Mouse (Mus musculus) ES-CJ7 (cell line): ENCODE data around the gene Wrb.

ENCODE experiments used
- DNase-seq: peaks from one replicate; pipeline ENCODE4 v3.0.0; 2011; ENCODE audit warnings: low read depth, low spot score

The Wrb gene

DNA sequence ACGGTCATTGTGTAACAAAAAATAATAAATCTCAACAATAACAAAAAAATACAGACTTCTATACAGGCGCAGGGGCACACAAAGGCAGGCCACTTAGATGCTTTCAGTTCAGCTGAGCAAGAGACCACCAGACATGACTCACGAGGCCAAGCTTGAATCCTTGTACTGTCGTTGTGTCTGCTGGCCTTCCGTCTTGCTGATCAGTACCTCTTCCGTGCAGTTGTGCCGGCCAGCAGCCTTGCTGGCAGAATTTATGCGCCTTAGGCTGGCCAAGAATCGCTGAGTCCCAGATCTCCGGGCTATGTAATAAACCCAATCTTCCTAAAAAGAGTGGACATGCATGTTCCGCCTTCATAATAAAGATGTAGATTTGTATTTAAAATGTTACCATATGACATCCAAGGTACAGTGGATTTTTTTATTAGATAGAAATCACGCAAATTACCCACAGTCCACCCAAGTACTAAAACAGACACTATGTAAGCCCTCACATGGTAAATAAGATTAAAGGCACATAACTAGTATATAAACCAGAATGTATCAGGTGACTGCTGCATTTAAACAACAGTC lies 13.4 kb downstream of the Wrb start:
- DNase-seq: no peak

DNA sequence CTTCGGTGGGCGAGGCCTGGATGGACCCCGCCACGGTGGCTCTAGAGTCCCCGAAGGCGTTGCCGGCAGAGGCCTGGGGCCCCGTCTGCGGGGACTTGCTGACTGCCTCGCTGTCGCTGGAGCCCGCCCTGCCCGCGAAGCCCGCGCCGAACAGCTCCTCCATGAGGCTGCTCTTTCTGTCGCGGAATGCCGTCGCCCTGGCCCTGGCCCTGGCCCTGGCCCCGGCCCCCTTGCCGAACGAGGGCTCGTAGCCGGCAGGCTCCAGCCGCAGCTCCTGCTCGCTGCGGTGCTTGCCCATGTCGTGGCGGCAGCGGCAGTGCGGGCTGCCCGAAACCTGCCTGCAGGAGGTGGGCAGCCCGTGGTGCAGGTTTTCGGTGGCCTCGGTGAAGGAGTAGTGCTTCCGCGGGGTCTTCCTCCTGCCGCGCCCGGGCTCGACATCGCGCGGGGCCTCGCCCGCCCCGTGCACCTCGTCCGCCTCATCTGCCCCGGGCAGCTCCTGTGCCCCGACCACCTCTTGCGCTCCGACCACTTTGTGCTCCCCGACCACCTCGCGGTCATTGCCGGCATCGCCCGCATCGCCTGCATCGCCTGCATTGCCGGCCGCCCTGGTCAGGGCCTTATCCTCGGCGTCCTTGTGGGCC lies 14.0 kb downstream of the Wrb start:
- peak; percentile 38 for DNase-seq

DNA sequence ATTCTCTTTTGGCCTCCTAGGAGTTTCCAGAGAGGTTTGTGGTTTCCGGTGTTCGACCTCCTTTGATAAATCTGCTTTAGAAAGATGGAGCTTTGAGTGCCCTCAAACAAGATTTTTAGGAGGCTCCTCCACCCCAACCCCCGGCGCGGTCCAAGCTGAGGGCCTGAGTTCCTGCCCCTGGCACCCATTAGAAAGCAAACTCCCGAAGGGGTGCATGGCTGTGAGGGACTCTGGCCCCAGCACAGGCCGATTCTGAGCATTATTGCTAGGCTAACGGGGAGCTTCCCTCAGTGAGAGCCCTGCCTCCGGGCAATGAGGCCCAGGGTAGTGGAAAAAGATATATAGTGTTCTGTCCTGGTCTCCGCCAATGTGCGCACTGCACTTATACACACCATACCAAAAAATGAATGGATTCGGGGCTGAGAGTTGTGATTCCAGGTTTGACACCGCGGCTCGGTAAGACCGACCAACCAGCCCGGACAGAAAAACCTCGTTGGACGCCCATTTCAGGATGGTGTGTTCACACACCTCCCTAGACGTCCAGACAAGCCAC lies 14.7 kb downstream of the Wrb start:
- DNase-seq: no peak

DNA sequence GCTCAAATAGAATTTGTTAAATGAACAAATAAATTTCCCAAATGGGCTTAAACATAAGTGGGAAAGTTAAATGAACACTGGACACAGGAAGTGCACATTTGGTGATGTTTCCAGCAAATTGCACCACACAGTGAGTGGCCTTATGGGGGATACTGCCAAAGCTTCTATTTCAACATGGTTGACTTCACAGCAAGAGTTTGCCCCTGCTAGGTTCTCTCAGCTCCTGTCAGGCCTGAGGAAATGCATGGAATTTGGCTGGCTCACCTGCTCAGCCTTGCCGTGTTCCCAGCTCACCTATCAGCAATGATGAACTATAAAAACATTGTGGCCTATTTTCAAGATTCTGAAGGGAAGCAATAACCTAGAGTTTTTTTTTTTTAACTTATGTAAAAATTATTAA lies 15.7 kb downstream of the Wrb start:
- DNase-seq: no peak

DNA sequence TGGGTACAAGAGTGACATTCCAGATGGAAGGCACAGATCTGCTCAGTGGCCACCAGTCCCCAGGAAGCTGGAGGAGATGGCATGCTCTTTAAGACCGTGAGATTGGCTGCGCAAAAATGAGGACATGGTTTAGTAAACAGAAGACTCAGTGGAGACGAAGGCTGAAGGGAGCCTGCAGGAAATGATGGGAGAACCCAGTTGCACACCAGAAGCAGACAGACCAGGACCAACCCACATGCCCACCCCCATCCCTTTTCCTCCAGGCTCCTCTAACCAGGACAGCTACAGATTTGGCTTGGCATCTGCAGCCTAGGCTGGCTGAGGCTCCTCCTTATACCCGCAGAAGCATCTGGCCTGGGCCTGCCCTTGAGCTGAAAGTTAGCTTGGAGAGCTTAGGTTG lies 16.1 kb downstream of the Wrb start:
- no peak for DNase-seq

DNA sequence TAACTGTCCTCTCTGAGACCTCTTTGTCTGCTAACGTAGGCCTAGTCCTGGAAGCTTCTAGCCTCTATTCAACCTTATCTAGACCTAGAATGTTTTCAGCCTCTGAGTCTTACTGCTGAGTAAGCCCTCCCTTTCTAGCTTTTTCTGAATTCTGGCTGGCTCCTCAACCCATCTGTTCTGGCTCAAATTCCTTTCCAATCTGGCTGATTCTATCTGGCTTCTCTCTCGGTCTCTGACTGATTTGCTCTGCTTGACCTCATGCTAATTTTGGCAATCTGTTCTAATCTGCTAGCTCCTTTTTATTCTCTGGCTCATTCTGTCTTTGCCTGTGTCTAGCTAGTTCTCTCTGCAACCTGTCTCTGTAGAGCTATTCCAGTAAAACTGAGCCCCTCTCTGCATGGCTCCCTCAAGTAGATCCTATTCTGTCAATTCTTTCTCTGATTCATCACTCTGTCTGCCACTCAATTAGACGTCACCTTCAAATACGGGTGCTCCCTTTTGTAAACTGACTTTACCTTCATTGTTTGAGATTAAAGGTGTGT lies 20.6 kb downstream of the Wrb start:
- DNase-seq: no peak

DNA sequence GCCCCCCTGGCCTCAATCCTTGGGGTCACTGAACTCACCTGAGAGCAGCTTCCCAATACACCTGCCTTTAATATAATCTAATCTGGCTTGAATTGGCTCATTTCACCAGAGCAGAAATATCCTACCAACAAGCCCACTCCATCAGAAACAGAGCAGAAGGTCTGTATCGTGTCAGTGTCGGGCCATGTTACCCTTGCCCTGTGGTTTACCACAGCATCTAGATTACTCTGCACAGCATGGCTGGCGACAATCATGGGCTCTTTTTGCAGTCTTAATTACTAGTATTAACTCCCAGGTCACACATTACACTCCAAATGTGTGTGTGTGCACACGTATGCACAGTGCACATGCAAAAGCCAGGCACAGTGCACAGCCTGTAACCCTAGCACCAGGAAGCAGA lies 23.6 kb downstream of the Wrb start:
- no peak for DNase-seq

DNA sequence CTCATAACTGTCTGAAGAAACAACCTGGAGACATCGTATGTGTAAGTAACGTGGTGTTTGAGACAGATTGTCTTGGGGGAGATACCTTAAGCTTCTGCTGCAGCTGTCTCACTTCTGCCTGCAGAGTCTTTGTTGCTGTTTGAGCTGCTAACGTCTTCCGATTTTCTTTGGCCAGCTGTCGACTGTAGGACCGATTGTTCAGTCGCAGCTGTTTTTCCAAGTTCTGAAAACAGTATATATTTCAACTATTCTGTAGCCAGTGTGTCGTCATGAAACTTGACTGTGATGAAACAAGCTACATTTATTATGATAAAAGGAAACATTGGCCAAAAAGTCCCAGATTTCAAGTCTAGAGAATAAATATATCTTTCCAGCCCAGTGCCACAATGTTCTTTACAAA lies 28.4 kb downstream of the Wrb start:
- DNase-seq: no peak

DNA sequence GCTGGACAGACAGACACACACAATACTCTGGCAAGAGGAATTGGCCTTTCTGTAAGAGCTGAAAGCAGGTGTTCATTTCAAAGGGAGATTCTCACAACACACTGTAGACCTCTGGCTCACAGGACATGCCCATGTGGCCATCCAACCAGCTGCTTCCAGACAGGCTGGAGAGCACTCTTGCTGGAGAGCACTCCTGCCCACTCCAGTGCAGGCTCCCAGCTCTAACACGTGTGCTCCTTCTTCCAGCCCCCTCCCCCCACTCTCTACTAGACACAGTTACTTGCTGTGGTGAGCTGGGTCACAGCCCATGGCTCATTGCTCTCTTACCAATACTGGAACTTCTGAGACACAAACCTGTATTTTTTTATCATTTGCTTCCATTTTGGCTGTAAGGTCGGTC lies 30.2 kb downstream of the Wrb start:
- no peak for DNase-seq

DNA sequence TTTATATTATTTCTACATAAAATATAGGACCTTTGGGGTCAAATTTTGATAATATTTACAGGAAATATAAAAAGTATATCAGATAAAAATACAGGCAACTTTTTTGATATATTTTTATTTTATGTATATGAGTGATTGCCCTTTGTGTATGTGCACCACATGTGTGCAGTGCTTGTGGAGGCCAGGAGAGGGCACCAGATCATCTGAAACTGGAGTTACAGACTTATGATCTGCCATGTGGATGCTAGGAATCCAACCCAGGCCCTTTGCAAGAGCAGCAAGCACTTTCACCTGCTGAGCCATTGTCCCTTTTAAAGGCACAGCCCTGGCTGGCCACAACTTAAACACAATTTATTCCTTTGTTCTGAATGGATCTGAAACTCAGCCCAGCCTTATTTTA lies 33.9 kb downstream of the Wrb start:
- DNase-seq: peak; percentile 39

DNA sequence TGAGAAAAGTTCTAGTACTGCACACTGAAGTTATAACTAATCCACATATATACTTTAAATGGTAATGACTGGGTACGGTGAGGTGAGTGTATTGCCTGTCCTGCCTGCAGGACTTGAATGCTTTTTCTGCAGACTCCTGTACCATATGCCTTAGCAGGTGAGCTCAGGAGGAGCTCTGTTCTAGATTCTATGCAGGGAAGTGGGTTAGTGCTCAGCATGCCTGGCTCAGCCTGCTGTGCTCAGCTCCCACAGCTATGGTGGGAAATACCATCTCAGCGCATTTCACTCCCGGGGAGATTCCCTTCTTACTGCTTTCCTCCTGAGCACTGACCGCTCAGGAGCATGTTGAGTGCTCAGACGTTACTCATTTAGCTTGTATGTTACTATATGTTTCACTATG lies 42.4 kb downstream of the Wrb start:
- no peak for DNase-seq

DNA sequence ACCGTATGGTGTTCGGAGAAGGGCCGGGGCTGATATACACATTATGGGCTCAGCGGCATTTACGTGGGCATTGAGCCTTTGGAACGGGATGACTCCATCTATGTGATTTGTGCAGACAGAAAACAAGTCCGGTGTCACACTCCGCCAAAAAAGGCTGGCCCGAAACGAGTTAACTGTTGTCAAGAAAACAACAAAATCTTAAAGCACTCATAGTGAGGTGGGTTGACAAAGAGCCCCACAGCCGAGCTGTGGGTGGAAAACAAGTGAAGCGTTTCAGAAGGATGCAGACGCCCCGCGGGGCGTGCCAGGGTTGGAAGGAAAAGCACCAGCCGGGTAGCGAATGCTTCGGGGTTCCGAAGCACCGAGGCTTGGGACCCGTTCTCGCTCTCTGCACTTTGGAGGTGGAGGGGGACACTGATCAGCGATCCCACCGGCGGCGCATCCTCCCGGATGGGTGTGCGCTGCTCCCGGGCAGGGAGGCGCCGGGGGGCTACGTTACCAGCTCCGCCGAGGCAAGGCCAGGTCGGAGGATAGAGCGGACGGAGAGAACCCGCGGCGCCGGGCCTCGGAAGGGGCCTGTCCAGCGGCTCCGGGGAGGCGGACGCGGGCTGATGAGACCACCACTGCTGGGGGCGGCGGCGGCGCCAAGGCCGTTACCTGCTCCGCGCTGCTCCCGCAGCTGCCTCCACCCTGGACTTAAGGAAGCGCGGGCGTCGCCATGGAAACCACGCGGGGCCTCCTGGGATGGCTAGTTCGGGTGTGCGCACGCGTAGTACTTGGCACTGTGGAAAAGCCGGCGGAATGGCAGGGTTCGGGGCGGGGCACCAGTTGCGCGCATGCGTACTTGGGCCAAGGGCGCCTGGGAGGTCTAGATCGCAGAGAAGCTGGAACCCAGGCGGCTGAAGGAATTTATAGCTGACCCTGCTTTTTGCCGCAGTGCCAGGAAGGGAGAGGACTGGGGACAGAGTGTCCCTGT lies 46.6 kb downstream of the Wrb start, which contains the start of gene Lca5l:
Gene Lca5l (minus strand): TSS at position 741 of the 976 bp plus-strand sequence.
- peak; percentile 99 for DNase-seq

DNA sequence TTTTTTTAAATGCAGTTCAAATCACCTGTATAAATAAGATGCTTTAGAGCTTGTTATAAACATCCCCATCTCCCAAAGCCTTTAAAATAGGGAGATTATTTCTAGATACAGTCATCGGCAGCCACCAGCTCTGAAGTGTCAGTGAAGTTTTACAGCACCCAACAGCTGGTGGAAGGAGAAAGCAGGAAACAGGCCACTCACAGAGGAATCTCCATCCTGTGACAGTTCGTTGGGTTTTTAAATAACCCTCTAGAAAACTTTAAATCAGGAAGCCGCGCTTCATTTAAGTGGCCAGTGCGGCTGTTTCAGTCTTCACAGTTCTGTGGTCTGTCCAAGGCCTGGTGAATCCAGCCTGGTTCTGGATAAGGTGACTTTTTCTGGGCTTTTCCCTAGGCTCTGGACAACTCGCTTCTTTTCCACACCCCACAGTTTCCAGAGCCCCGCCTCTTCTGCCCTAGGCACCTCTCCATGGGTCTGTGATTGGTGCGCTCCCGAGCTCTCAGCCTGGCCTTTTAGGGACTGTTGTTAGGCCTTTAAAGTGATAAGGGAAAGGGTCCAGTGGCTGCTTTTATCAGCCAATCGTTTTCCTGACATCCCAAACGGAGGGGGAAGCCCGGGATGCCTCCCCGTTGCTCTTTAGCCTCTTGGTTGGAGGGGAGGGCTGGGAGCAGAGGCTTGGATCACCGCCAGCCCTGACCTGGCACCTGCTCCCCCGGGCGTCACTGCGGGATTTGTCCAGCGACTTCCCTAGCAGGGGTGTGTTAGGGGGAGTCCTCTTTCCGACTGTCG lies 54.9 kb downstream of the Wrb start, which contains the start of gene Sh3bgr:
Gene Sh3bgr (plus strand): TSS at position 538 of the 789 bp plus-strand sequence.
- peak; percentile 56 for DNase-seq

DNA sequence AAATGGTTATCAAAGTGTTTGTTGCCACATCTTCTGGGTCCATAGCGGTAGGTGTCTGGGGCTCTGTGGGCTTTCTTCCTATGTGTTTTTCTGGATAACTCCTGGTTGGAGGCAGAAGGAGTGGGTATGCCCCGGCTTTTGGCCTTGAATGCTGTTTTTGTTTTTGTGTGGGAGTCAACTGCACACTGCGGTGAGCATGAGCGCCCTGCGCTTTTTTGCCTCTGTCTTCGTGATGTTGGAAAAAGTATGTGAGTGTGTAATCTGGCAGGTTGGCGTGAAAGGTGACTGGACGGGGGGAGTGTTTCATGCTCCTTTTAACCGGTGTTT lies 55.5 kb downstream of the Wrb start:
- no peak for DNase-seq

DNA sequence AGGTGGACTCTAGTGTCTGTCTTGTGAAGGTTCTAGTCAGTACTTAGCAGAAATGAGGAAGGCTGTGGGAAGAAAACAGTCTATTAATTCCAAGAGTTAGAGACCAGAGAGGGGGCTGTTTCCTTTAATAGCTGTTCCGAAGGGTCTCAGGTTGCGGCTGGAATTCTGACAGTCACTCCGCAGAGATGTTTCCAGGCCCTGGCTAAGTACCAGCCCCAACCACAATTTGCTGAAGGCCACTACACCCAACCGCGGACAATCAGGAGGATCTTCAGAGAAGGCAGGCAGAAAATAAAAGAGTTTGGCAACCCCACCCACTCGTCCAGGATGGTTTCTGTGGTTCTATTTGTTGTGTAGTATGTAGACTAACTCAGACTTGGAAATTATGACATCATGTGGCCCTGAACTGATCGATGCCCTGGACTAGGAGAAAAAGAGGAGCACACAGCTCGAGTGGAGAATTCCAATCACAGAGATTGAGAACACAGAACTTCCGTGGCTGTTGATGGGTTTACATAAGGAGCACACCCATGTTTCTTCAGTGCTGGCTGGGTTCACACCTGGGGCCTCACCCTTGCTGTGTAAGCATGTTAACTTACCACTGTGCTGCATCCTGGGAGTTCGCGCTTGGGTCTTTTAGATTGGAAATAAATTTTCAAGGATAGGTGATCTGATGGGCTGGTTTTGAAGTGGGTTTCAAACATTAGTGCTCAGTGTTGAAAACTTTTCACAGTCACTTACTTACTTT lies 56.5 kb downstream of the Wrb start:
- no peak for DNase-seq
